Mouse (Mus musculus): ENCODE results near the gene Homer3. TPM values are rescaled to one million over a fixed set of nuclear protein-coding genes. Genes with fewer than 3 reads are reported as not detected.
A peak's percentile ranks its signal among the peaks of the same experiment; 100 is the strongest.

Homer3 gene
- polyA plus RNA-seq (2012; rRNA removed) (81.2 and 81.3 TPM in 2 replicates), polyA plus RNA-seq (2014; fragmentation: Nextera tagmentation; extraction: Ambion mirVana) (38.2 and 43.9 TPM in 2 replicates)

DNA sequence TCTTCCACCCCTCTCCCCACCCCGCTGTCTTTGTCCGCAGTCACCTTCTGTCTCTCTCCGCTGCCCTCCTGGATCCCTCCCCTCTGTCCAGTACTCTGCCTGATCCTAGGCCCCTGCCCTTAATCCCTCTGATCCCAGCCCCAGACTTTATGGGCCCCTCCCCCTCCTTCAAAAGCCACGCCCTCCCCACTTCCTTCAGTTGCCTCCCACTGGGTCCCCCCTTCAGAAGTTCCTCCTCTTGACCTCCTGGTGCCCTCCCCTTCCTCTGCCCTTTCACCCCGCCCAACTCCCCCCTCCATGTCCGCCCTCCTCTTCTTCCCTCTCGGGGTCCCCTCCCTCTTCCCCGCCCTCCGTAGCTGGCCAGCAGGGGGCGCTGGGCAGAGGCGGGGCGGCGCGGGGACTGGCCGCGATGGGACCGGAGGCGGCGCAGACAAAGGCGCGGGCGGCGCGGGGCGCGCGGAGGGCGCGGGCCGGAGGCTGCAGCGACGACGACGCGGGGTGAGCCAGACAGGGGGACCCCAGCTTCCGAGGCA lies at the start of gene Homer3:
Gene Homer3, plus strand, starts transcription at position 225 of the 533 bp plus-strand sequence.
- Histone ChIP-seq H3K4me3 (replicated peaks; ENCODE audit: low read length) (peak within 1 kb of the TSS; percentile 85), H3K9ac (ENCODE audit: low read depth, low read length, severe bottlenecking) (peak within 1 kb of the TSS; percentile 94), H3K4me2 (replicated peaks; ENCODE audit: low read depth, low read length, severe bottlenecking) (peak within 1 kb of the TSS; percentile 75), H3K36me3 (ENCODE audit: control insufficient read depth, insufficient read depth, low read length) (peaks cover 27% of the 10 kb centered on the region), H3K9me3 (ENCODE audit: control insufficient read depth, low read length) (no peaks in the 10 kb centered on the region), H3K27ac (replicated peaks; ENCODE audit: low read depth, low read length) (peak within 1 kb of the TSS; percentile 82), H3K4me1 (ENCODE audit: control insufficient read depth, insufficient read depth, low read length) (peaks cover 7% of the 10 kb centered on the region), H3K27me3 (ENCODE audit: control insufficient read depth, insufficient read depth, low read length) (no peaks in the 10 kb centered on the region)
- DNase-seq (ENCODE audit: low spot score) (peak; percentile 79), ATAC-seq (ENCODE audit: low FRiP score, low read depth) (peak; percentile 90)
- 1% methylated on average over 12 of the region's 36 CpGs for WGBS
- peak; percentile 80; the same call in 1 of the 2 replicates for TF ChIP-seq POLR2A (IDR thresholded peaks at IDR 0.05; ENCODE audit: borderline replicate concordance, extremely low read depth, insufficient read depth, insufficient read length)

DNA sequence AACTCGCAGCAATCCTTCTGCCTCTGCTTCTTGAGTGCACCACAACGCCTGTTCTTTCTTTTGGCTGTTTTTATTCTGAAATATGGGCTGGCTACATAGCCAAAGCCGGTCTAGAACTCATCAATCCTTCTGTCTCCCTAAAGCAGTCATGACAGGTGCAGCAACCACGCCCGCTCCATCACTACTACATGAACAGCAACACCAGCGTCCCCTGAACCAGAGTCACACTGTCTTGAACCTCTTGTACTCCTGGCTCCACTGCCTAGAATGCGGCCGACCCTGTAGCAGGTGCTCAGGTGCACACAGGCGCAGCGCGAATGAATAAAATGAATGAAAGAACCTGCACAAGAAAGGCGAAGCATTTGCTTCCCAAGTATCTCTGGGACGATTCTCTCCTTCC lies 49.0 kb upstream of the Homer3 start:
- Histone ChIP-seq H3K4me3 (replicated peaks; ENCODE audit: low read length) (peak overlapping the region; percentile 78), H3K9ac (ENCODE audit: low read depth, low read length, severe bottlenecking) (peak overlapping the region; percentile 84), H3K27ac (replicated peaks; ENCODE audit: low read depth, low read length) (no peak overlapping the region), H3K36me3 (ENCODE audit: control insufficient read depth, insufficient read depth, low read length) (peaks cover 39% of the 10 kb centered on the region), H3K4me1 (ENCODE audit: control insufficient read depth, insufficient read depth, low read length) (peaks cover 12% of the 10 kb centered on the region), H3K9me3 (ENCODE audit: control insufficient read depth, low read length) (no peaks in the 10 kb centered on the region), H3K27me3 (ENCODE audit: control insufficient read depth, insufficient read depth, low read length) (no peaks in the 10 kb centered on the region), H3K4me2 (replicated peaks; ENCODE audit: low read depth, low read length, severe bottlenecking) (peak overlapping the region; percentile 90)
- ATAC-seq (ENCODE audit: low FRiP score, low read depth) (no peak), DNase-seq (ENCODE audit: low spot score) (no peak)
- no peak for TF ChIP-seq POLR2A (IDR thresholded peaks at IDR 0.05; ENCODE audit: borderline replicate concordance, extremely low read depth, insufficient read depth, insufficient read length)
- 6% methylated on average over 13 of the region's 13 CpGs for WGBS

DNA sequence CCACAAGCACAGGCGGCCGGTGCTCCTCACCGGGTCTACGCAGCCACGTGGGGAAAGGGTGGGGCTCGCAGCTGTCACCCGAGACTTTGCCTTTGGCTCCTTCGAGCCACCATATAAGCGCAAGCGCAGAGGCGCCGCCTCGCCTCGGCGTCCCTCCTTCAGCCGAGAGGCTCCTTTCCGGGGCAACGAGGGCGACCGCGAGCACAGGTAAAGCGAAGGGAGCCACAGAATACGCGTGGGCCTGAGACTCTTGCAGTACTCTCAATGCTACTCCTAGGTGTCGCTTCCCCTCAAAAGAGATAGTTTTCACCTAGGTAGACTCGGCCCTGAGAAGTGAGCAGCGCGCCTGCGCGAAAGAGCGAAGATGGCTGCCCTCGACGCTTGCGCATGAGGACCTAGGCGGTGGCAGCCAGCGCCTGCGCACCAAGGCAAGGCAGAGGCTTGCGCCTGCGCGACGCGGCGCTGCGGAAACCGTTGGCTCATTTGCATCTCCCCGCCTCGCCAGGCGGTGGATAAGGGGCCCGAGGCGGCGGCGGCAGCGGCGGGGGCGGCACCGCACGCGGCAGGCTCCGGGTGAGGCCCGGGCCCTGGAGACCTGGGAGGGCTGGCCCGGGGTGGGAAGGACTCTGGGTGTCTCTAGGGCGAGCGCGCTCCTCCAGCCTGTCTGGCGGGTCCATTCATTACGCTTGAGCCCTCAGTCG lies 48.4 kb upstream of the Homer3 start, which contains the start of the genes Sugp2 and Armc6:
Gene Sugp2, plus strand, starts transcription at position 147 of the 701 bp plus-strand sequence.
Gene Armc6, minus strand, starts transcription at position 387 of the 701 bp plus-strand sequence.
- Histone ChIP-seq H3K36me3 (ENCODE audit: control insufficient read depth, insufficient read depth, low read length) (peaks cover 40% of the 10 kb centered on the region), H3K4me2 (replicated peaks; ENCODE audit: low read depth, low read length, severe bottlenecking) (peak within 1 kb of the TSS; percentile 90), H3K9ac (ENCODE audit: low read depth, low read length, severe bottlenecking) (peak within 1 kb of the TSS; percentile 84), H3K9me3 (ENCODE audit: control insufficient read depth, low read length) (no peaks in the 10 kb centered on the region), H3K4me3 (replicated peaks; ENCODE audit: low read length) (peak within 1 kb of the TSS; percentile 78), H3K27me3 (ENCODE audit: control insufficient read depth, insufficient read depth, low read length) (no peaks in the 10 kb centered on the region), H3K27ac (replicated peaks; ENCODE audit: low read depth, low read length) (peak within 1 kb of the TSS; percentile 93), H3K4me1 (ENCODE audit: control insufficient read depth, insufficient read depth, low read length) (peaks cover 12% of the 10 kb centered on the region)
- TF ChIP-seq POLR2A (IDR thresholded peaks at IDR 0.05; ENCODE audit: borderline replicate concordance, extremely low read depth, insufficient read depth, insufficient read length): peak; percentile 94; the same call in 1 of the 2 replicates
- DNase-seq (ENCODE audit: low spot score) (peak; percentile 97), ATAC-seq (ENCODE audit: low FRiP score, low read depth) (peak; percentile 97)
- WGBS: under 1% methylated on average over 57 of the region's 67 CpGs

DNA sequence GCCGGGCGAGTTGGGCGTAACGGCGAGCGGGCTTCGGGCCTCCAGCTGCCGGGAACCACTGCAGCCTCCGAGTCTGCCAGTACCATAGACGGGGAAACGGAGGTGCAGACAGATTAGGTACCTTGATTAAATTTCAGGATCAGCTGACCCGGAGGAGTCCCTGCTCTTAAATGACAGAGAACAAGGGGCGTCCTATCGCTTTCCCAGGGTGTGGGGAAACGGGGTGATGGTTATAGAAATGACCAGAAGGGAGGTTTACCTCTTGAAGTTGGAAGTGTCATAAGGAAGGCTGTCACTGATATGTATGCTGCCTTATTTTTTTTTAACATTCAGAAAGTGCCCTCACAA lies 47.9 kb upstream of the Homer3 start:
- peak overlapping the region; percentile 84 for H3K9ac ChIP-seq (ENCODE audit: low read depth, low read length, severe bottlenecking)
- TF ChIP-seq POLR2A (IDR thresholded peaks at IDR 0.05; ENCODE audit: borderline replicate concordance, extremely low read depth, insufficient read depth, insufficient read length): no peak
- H3K36me3 ChIP-seq (ENCODE audit: control insufficient read depth, insufficient read depth, low read length): peaks cover 37% of the 10 kb centered on the region
- H3K4me1 ChIP-seq (ENCODE audit: control insufficient read depth, insufficient read depth, low read length): peaks cover 12% of the 10 kb centered on the region
- no peaks in the 10 kb centered on the region for H3K27me3 ChIP-seq (ENCODE audit: control insufficient read depth, insufficient read depth, low read length)
- no peak for ATAC-seq (ENCODE audit: low FRiP score, low read depth)
- H3K4me2 ChIP-seq (replicated peaks; ENCODE audit: low read depth, low read length, severe bottlenecking): peak overlapping the region; percentile 90
- H3K9me3 ChIP-seq (ENCODE audit: control insufficient read depth, low read length): no peaks in the 10 kb centered on the region
- 0% methylated on average over 15 of the region's 15 CpGs for WGBS
- no peak for DNase-seq (ENCODE audit: low spot score)
- peak overlapping the region; percentile 78 for H3K4me3 ChIP-seq (replicated peaks; ENCODE audit: low read length)
- H3K27ac ChIP-seq (replicated peaks; ENCODE audit: low read depth, low read length): peak overlapping the region; percentile 93

DNA sequence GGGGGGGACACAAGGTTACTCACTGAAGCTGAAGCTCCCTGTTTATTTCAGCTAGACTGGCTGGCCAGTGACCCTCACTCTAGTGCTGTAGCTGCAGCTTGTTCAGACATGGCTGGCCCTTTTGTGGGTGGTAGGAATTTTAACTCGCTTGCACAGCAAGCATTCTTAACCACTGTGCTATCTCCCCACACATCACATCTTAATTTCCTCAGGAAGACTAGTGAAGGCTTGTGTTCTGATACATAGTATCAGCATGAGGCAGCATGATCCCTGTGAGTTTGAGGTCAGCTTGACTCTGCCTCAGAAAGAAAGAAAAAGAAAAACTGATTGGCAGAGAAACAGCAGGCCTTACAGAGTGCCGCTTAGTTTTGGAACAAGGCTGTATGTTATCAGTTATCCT lies 44.8 kb upstream of the Homer3 start:
- peaks cover 58% of the 10 kb centered on the region for H3K36me3 ChIP-seq (ENCODE audit: control insufficient read depth, insufficient read depth, low read length)

More for the DNA sequence above, 44.8 kb upstream of the Homer3 start:
- no peak overlapping the region for H3K4me3 ChIP-seq (replicated peaks; ENCODE audit: low read length)
- no peaks in the 10 kb centered on the region for H3K27me3 ChIP-seq (ENCODE audit: control insufficient read depth, insufficient read depth, low read length)
- DNase-seq (ENCODE audit: low spot score) (no peak), ATAC-seq (ENCODE audit: low FRiP score, low read depth) (no peak)
- TF ChIP-seq POLR2A (IDR thresholded peaks at IDR 0.05; ENCODE audit: borderline replicate concordance, extremely low read depth, insufficient read depth, insufficient read length): no peak
- H3K4me1 ChIP-seq (ENCODE audit: control insufficient read depth, insufficient read depth, low read length): peaks cover 12% of the 10 kb centered on the region
- 91% methylated on average over 2 of the region's 2 CpGs for WGBS
- no peaks in the 10 kb centered on the region for H3K9me3 ChIP-seq (ENCODE audit: control insufficient read depth, low read length)
- H3K9ac ChIP-seq (ENCODE audit: low read depth, low read length, severe bottlenecking): no peak overlapping the region
- no peak overlapping the region for H3K27ac ChIP-seq (replicated peaks; ENCODE audit: low read depth, low read length)
- no peak overlapping the region for H3K4me2 ChIP-seq (replicated peaks; ENCODE audit: low read depth, low read length, severe bottlenecking)
